Mouse (Mus musculus): Measurements from ENCODE around the gene Dhx16.

DNA sequence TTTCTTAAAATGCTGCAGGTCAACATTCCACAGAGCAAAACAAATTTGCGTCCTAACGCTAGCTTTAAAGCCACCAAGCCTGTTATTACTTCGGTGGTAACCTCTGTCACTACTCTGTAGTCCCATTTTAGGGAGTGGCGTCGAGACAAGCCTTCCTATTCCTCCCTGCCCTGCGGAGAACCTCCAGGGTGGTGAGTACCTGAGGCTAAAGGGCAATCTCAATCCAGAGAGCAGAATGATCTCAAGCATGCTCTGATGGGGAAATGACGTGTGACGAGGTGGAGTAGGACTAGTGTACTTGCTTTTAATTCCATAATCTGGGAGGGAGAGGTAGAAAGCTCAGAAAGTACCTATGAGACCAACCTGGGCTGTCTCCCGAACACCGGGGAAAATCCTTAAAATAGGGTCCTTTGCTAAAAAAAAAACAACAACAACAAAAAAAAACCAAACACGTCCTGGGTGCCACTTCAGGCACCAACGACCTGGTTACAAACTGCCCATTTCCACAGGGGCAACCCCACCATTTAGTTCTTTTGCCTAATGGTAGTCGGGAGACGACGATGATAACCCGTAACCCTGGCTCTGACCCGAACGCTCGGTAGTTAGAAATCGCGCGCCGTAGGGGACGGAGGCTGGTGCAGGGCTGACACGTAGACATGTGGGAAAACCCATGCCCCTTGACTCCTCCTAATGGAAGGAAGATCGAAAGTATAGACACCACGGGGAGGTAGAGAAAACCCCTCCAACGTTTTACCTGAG is 36.1 kb downstream of the Dhx16 start:
- TF ChIP-seq POLR2A (IDR thresholded peaks at IDR 0.05; ENCODE audit: borderline replicate concordance, extremely low read depth, low read depth, low read length) (no peak), CTCF (IDR thresholded peaks at IDR 0.05; ENCODE audit: insufficient read depth, low read length) (no peak)
